Mouse (Mus musculus) E14TG2a.4 (cell line): ENCODE data around the gene Swt1.
"Not testable (repeated sequence)": the region's sequence is repeated elsewhere in the genome, so short reads cannot be mapped to it uniquely, and the experiment has no call there.

Source experiments
- H3K27me3 ChIP-seq: 2 replicates; pipeline ENCODE4 v1.6.1; 2014; ENCODE audit warnings: low read length, control low read depth; ENCODE audit not compliant: insufficient read depth
- H3K36me3 ChIP-seq: 2 replicates; pipeline ENCODE4 v1.6.1; 2014; ENCODE audit warnings: low read length, control low read depth; ENCODE audit not compliant: insufficient read depth
- H3K4me1 ChIP-seq: replicated peaks from 2 replicates; pipeline ENCODE4 v1.6.1; 2014; ENCODE audit warnings: low read depth, low read length, control low read depth
- H3K4me3 ChIP-seq: replicated peaks from 2 replicates; pipeline ENCODE4 v1.5.1; 2014; ENCODE audit warnings: mild to moderate bottlenecking, low read length
- H3K9me3 ChIP-seq: 2 replicates; pipeline ENCODE4 v1.6.1; 2014; ENCODE audit warnings: low read length, control low read depth
- CTCF ChIP-seq: conservative IDR thresholded peaks from 2 replicates; pipeline ENCODE4 v1.5.1; 2014; ENCODE audit warnings: low read length
- NANOG ChIP-seq: IDR thresholded peaks from 2 replicates; pipeline ENCODE4 v1.6.1; 2014; ENCODE audit warnings: borderline replicate concordance, low read length, mixed read lengths
- POU5F1 ChIP-seq: IDR thresholded peaks from 2 replicates; pipeline ENCODE4 v1.6.1; 2014; ENCODE audit warnings: low read length, borderline replicate concordance

The Swt1 gene

DNA sequence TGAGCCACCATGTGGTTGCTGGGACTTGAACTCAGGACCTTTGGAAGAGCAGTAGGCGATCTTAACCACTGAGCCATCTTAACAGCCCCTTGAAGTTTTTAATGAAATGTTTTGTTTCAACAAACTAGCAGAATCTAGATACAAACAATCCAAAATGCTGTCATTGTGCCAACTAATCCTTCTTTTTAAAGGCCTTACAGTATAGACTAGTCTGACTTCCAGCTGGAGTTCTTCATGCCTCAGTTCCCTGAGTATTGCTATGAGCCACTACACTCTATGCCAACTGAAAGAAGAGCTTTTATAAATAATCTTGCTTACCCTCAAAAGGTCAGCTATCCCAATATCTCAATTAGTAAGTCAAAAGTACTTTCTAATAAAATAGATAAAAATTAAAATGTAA is 55.4 kb downstream of the Swt1 start:
- H3K36me3 ChIP-seq, result peaks cover 37% of the 10 kb centered on the region
- TF ChIP-seq CTCF, result no peak
- no peak for TF ChIP-seq POU5F1
- TF ChIP-seq NANOG, result no peak

GRCm38 (mm10) chr1:151371543-151371942 is 56.7 kb downstream of the Swt1 start:
- H3K36me3 ChIP-seq, result peaks cover 47% of the 10 kb centered on the region
- no peak for TF ChIP-seq CTCF
- no peaks in the 10 kb centered on the region for H3K27me3 ChIP-seq
- no peak overlapping the region for H3K4me3 ChIP-seq
- H3K4me1 ChIP-seq, result 0 out of 2 replicates have a peak, but pooled peaks cover 3% of the 10 kb centered on the region
- H3K9me3 ChIP-seq, result no peaks in the 10 kb centered on the region

More for the DNA sequence above, 55.4 kb downstream of the Swt1 start:
- no peaks in the 10 kb centered on the region for H3K4me1 ChIP-seq
- no peak overlapping the region for H3K4me3 ChIP-seq
- no peaks in the 10 kb centered on the region for H3K9me3 ChIP-seq
- H3K27me3 ChIP-seq, result no peaks in the 10 kb centered on the region

- Histone ChIP-seq H3K4me1 (0 out of 2 replicates have a peak, but pooled peaks cover 3% of the 10 kb centered on the region), H3K9me3 (no peaks in the 10 kb centered on the region), H3K27me3 (no peaks in the 10 kb centered on the region), H3K4me3 (no peak overlapping the region), H3K36me3 (peaks cover 55% of the 10 kb centered on the region)
- TF ChIP-seq CTCF (no peak), NANOG (no peak), POU5F1 (no peak)
These were observed 57.7 kb downstream of the Swt1 start for GRCm38 (mm10) chr1:151370573-151370972.

GRCm38 (mm10) chr1:151368444-151368843 is 59.8 kb downstream of the Swt1 start:
- TF ChIP-seq POU5F1 (no peak), CTCF (no peak), NANOG (no peak)
- Histone ChIP-seq H3K4me1 (0 out of 2 replicates have a peak, but pooled peaks cover 3% of the 10 kb centered on the region), H3K36me3 (peaks cover 74% of the 10 kb centered on the region), H3K4me3 (no peak overlapping the region), H3K27me3 (no peaks in the 10 kb centered on the region), H3K9me3 (no peaks in the 10 kb centered on the region)

- Histone ChIP-seq H3K36me3 (peaks cover 80% of the 10 kb centered on the region), H3K4me3 (no peak overlapping the region), H3K9me3 (no peaks in the 10 kb centered on the region), H3K4me1 (0 out of 2 replicates have a peak, but pooled peaks cover 3% of the 10 kb centered on the region), H3K27me3 (no peaks in the 10 kb centered on the region)
- no peak for TF ChIP-seq NANOG
- TF ChIP-seq POU5F1, result no peak
- no peak for TF ChIP-seq CTCF
These were observed 60.4 kb downstream of the Swt1 start for GRCm38 (mm10) chr1:151367721-151368324.

DNA sequence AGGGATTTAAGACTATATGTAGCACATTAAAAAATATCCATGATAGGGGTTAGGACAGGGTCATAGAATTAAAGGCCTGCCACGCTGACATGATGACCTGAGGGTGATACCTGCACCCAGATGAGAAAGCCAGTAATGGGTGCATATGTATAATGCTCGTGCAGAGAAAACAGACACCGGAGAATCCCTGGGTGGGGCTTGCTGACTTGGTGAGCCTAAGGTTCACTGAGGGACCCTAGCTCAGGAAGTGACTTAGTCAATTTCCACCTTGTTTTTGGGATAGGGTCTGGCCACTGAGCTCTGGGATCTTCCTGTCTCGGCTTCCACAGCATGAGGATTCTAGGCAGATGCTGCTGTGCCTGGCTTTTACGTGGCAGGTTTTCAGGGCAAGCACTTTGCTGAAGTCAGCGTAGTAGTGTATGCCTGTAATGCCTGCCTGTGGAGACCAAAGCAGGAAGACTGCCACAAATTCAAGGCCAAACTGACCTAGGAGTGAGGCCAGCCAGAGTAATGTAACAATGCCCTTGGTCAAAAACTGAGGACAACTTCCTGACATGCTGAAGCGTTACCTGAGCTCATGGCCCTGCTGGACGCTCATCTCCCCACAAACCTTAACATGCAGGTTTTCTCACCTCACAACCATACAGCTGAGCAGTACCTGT is 61.2 kb downstream of the Swt1 start:
- H3K36me3 ChIP-seq, result peaks cover 87% of the 10 kb centered on the region
- TF ChIP-seq CTCF (no peak), POU5F1 (no peak), NANOG (no peak)
- no peaks in the 10 kb centered on the region for H3K27me3 ChIP-seq
- H3K4me1 ChIP-seq, result 0 out of 2 replicates have a peak, but pooled peaks cover 3% of the 10 kb centered on the region
- H3K9me3 ChIP-seq, result no peaks in the 10 kb centered on the region
- H3K4me3 ChIP-seq, result no peak overlapping the region

GRCm38 (mm10) chr1:151359374-151359773 is 68.9 kb downstream of the Swt1 start:
- no peaks in the 10 kb centered on the region for H3K4me1 ChIP-seq
- H3K27me3 ChIP-seq, result no peaks in the 10 kb centered on the region
- TF ChIP-seq NANOG, result no peak
- no peak for TF ChIP-seq CTCF
- no peak for TF ChIP-seq POU5F1
- peaks cover 100% of the 10 kb centered on the region for H3K36me3 ChIP-seq
- H3K9me3 ChIP-seq, result no peaks in the 10 kb centered on the region
- no peak overlapping the region for H3K4me3 ChIP-seq

- Histone ChIP-seq H3K4me1 (no peaks in the 10 kb centered on the region), H3K27me3 (no peaks in the 10 kb centered on the region), H3K36me3 (peaks cover 100% of the 10 kb centered on the region), H3K4me3 (no peak overlapping the region), H3K9me3 (no peaks in the 10 kb centered on the region)
- TF ChIP-seq CTCF (no peak), NANOG (no peak), POU5F1 (no peak)
These were observed 72.3 kb downstream of the Swt1 start for GRCm38 (mm10) chr1:151355994-151356393.

GRCm38 (mm10) chr1:151352911-151353310 is 75.3 kb downstream of the Swt1 start:
- peaks cover 17% of the 10 kb centered on the region for H3K4me1 ChIP-seq
- H3K4me3 ChIP-seq, result no peak overlapping the region
- TF ChIP-seq POU5F1 (no peak), NANOG (no peak), CTCF (peak; percentile 41)
- H3K9me3 ChIP-seq, result no peaks in the 10 kb centered on the region
- H3K36me3 ChIP-seq, result peaks cover 85% of the 10 kb centered on the region
- H3K27me3 ChIP-seq, result no peaks in the 10 kb centered on the region

- peaks cover 39% of the 10 kb centered on the region for H3K36me3 ChIP-seq
These were observed 80.0 kb downstream of the Swt1 start for GRCm38 (mm10) chr1:151348293-151348692.

More at GRCm38 (mm10) chr1:151348293-151348692, 80.0 kb downstream of the Swt1 start:
- H3K4me1 ChIP-seq, result peaks cover 41% of the 10 kb centered on the region
- H3K9me3 ChIP-seq, H3K27me3 ChIP-seq, H3K4me3 ChIP-seq: not testable (repeated sequence)
